Mouse (Mus musculus): ENCODE measurements around the gene Dpm3. TPM values are rescaled to one million over a fixed set of nuclear protein-coding genes. Genes with fewer than 3 reads are reported as not detected.

The Dpm3 gene
- total RNA-seq, 2 experiments from 2014 or later = 4.3 to 42.3 TPM

GRCm38 (mm10) chr3:89287286-89287685 is 28.1 kb downstream of the Dpm3 start:
- ATAC-seq (replicated peaks; ENCODE audit: low FRiP score, poor library complexity, severe bottlenecking) = no peak

- no peak for ATAC-seq (replicated peaks; ENCODE audit: low FRiP score, poor library complexity, severe bottlenecking)
Observed at GRCm38 (mm10) chr3:89288503-89288928, 29.4 kb downstream of the Dpm3 start.

GRCm38 (mm10) chr3:89291874-89292273 is 32.7 kb downstream of the Dpm3 start:
- no peak for ATAC-seq (replicated peaks; ENCODE audit: low FRiP score, poor library complexity, severe bottlenecking)

- no peak for ATAC-seq (replicated peaks; ENCODE audit: low FRiP score, poor library complexity, severe bottlenecking)
Observed at GRCm38 (mm10) chr3:89292303-89292702, 33.1 kb downstream of the Dpm3 start.

GRCm38 (mm10) chr3:89293247-89293918 is 34.2 kb downstream of the Dpm3 start:
- ATAC-seq (replicated peaks; ENCODE audit: low FRiP score, poor library complexity, severe bottlenecking) = no peak

GRCm38 (mm10) chr3:89294195-89294594 is 35.0 kb downstream of the Dpm3 start:
- ATAC-seq (replicated peaks; ENCODE audit: low FRiP score, poor library complexity, severe bottlenecking) = no peak

GRCm38 (mm10) chr3:89295685-89296230 is 36.6 kb downstream of the Dpm3 start:
- ATAC-seq (replicated peaks; ENCODE audit: low FRiP score, poor library complexity, severe bottlenecking) = no peak

GRCm38 (mm10) chr3:89296761-89297396 is 37.7 kb downstream of the Dpm3 start:
- no peak for ATAC-seq (replicated peaks; ENCODE audit: low FRiP score, poor library complexity, severe bottlenecking)

- ATAC-seq (replicated peaks; ENCODE audit: low FRiP score, poor library complexity, severe bottlenecking) = no peak
Observed at GRCm38 (mm10) chr3:89298908-89299307, 39.8 kb downstream of the Dpm3 start.

- ATAC-seq (replicated peaks; ENCODE audit: low FRiP score, poor library complexity, severe bottlenecking) = no peak
Observed at GRCm38 (mm10) chr3:89299499-89299898, 40.3 kb downstream of the Dpm3 start.

GRCm38 (mm10) chr3:89300071-89300470 is 40.9 kb downstream of the Dpm3 start:
- no peak for ATAC-seq (replicated peaks; ENCODE audit: low FRiP score, poor library complexity, severe bottlenecking)

GRCm38 (mm10) chr3:89300514-89300913 is 41.4 kb downstream of the Dpm3 start:
- no peak for ATAC-seq (replicated peaks; ENCODE audit: low FRiP score, poor library complexity, severe bottlenecking)

GRCm38 (mm10) chr3:89304440-89304839 is 45.3 kb downstream of the Dpm3 start:
- no peak for ATAC-seq (replicated peaks; ENCODE audit: low FRiP score, poor library complexity, severe bottlenecking)

GRCm38 (mm10) chr3:89305105-89305504 is 45.9 kb downstream of the Dpm3 start:
- no peak for ATAC-seq (replicated peaks; ENCODE audit: low FRiP score, poor library complexity, severe bottlenecking)

- no peak for ATAC-seq (replicated peaks; ENCODE audit: low FRiP score, poor library complexity, severe bottlenecking)
Observed at GRCm38 (mm10) chr3:89305551-89306325, 46.6 kb downstream of the Dpm3 start.

- ATAC-seq (replicated peaks; ENCODE audit: low FRiP score, poor library complexity, severe bottlenecking) = peak; percentile 79; the same call in 1 of the 2 replicates
Observed at GRCm38 (mm10) chr3:89308089-89308488, 48.9 kb downstream of the Dpm3 start.

GRCm38 (mm10) chr3:89314340-89314739 is 55.2 kb downstream of the Dpm3 start:
- no peak for ATAC-seq (replicated peaks; ENCODE audit: low FRiP score, poor library complexity, severe bottlenecking)

GRCm38 (mm10) chr3:89314791-89315190 is 55.6 kb downstream of the Dpm3 start:
- no peak for ATAC-seq (replicated peaks; ENCODE audit: low FRiP score, poor library complexity, severe bottlenecking)

- ATAC-seq (replicated peaks; ENCODE audit: low FRiP score, poor library complexity, severe bottlenecking) = no peak
Observed at GRCm38 (mm10) chr3:89315195-89315929, 56.2 kb downstream of the Dpm3 start.
